Mouse (Mus musculus) erythroblast, embryonic 14.5 days (primary cell): ENCODE results near the gene 2010300C02Rik.

ENCODE experiments used
- GATA1 ChIP-seq: IDR thresholded peaks from 2 replicates; pipeline ENCODE4 v1.6.1; 2012; ENCODE audit warnings: low read length, inconsistent platforms, mixed read lengths
- TAL1 ChIP-seq: IDR thresholded peaks from 3 replicates; pipeline ENCODE4 v1.6.1; 2012; ENCODE audit warnings: low read length, inconsistent platforms, mixed read lengths

DNA sequence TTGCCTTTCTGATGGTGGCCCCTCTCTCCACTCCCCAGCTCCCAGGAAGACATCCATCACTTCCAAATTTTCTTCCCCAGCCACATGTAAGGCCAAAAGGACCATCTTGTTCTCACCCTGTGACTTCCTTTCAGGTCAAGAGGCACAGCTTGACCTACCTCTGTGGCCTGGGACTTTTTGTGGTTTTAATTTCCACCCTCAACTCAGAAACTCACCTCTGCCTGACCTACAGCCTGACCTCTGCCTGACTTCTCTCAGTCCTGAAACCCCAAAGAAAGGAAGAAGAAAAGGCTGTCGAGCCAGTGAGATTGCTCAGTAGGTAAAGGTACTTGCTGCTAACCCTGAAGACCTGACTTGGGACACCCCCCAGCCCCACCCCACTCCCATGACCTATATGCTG, 100.3 kb downstream of the 2010300C02Rik start:
- TF ChIP-seq TAL1, result no peak
- no peak for TF ChIP-seq GATA1
